Mouse (Mus musculus): ENCODE measurements at regions not wholly inside any gene's neighbourhood (a gene's known extent, or its start where the extent isn't known, plus 50 kb on each side); places are given as distances from the start of the nearest gene placed in this dataset.
A peak's percentile ranks its signal among the peaks of the same experiment; 100 is the strongest.

DNA sequence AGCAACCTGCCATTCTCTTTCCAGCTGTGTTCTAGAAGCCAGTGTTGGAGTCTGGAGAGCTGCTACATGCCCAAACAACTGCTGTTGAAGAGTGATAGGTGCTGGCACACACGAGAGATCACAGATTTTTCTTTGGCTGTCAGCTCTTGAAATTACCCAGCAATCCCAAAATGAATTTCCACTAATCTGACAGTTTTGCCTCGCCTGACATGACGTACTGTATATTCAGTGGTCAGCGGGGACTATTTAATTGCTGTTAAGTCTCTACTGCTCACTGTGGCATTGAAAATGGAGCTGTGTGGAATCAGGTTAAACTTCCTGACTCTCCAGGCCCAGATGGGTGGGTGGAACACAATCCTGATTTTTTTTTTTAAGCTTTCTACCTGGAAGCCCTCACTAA is 222.5 kb downstream of the Gm11011 start:
- H3K9ac ChIP-seq (replicated peaks; ENCODE audit: low read length): no peak overlapping the region
- no peak overlapping the region for H3K4me3 ChIP-seq (ENCODE audit: low read length)
- H3K4me2 ChIP-seq (ENCODE audit: low read depth, low read length): no peak overlapping the region
- 53% methylated on average over 4 of the region's 4 CpGs for WGBS
- ATAC-seq (no peak), DNase-seq (ENCODE audit: low spot score) (peak; percentile 55)
- H3K36me3 ChIP-seq (ENCODE audit: insufficient read depth, low read length): no peaks in the 10 kb centered on the region
- no peaks in the 10 kb centered on the region for H3K27me3 ChIP-seq (ENCODE audit: insufficient read depth, low read length)
- no peaks in the 10 kb centered on the region for H3K9me3 ChIP-seq (ENCODE audit: low read length)
- no peak for TF ChIP-seq CTCF (IDR thresholded peaks at IDR 0.05; ENCODE audit: low read depth)
- H3K27ac ChIP-seq: no peak overlapping the region
- H3K4me1 ChIP-seq (ENCODE audit: insufficient read depth, low read length): no peaks in the 10 kb centered on the region

DNA sequence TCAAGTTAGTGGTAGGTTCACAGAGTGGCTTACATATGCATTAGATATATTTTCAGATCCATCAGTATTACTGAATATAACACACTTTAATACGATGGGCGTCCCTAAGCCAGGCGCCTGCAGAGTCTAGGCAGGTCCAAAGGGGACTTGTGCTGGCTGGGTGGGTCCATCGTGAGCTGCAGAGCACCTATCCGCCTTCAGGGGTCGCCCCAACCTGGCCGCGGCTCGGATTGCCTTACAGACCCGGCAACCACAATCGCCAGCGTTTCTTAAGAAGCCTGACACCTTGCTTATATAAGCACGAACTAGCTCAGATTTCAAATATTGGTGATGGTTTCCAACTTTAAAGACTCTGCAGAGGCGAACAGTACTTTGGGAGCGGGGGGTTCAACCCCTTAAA is 227.3 kb downstream of the Gm11011 start:
- Histone ChIP-seq H3K4me2 (ENCODE audit: low read depth, low read length) (peak overlapping the region; percentile 17; the same call in 1 of the 2 replicates), H3K4me3 (ENCODE audit: low read length) (no peak overlapping the region), H3K9me3 (ENCODE audit: low read length) (no peaks in the 10 kb centered on the region), H3K27ac (no peak overlapping the region), H3K4me1 (ENCODE audit: insufficient read depth, low read length) (no peaks in the 10 kb centered on the region), H3K36me3 (ENCODE audit: insufficient read depth, low read length) (no peaks in the 10 kb centered on the region), H3K27me3 (ENCODE audit: insufficient read depth, low read length) (no peaks in the 10 kb centered on the region), H3K9ac (replicated peaks; ENCODE audit: low read length) (no peak overlapping the region)
- peak; percentile 70 for TF ChIP-seq CTCF (IDR thresholded peaks at IDR 0.05; ENCODE audit: low read depth)
- 20% methylated on average over 15 of the region's 15 CpGs for whole genome bisulfite sequencing
- ATAC-seq (0 out of 2 replicates have a peak, but pooled peaks have one; percentile 47), DNase-seq (ENCODE audit: low spot score) (peak; percentile 70)

DNA sequence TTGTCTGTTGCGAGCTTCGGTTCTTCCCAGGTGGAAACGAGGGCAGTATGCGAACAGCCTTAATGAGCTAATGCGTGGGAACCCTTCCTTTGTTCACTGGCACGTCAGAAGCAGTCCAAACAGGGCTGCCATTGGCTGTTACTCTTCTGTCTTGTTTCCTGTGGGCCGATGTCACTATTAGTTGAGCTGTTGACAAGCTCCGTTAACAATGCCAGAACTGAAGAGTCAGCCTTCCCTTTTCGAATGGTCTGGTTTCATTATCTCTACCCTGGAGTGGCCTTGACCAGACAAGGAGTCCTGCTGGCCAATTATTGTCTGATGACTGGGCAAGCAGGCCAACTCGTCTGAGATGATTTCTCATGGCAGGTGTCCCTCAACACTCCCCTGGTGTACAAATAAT is 230.1 kb downstream of the Gm11011 start:
- H3K4me1 ChIP-seq (ENCODE audit: insufficient read depth, low read length): no peaks in the 10 kb centered on the region
- WGBS: 43% methylated on average over 10 of the region's 10 CpGs
- no peak overlapping the region for H3K9ac ChIP-seq (replicated peaks; ENCODE audit: low read length)
- ATAC-seq (no peak), DNase-seq (ENCODE audit: low spot score) (peak; percentile 14)
- H3K27me3 ChIP-seq (ENCODE audit: insufficient read depth, low read length): no peaks in the 10 kb centered on the region
- no peaks in the 10 kb centered on the region for H3K36me3 ChIP-seq (ENCODE audit: insufficient read depth, low read length)
- no peak overlapping the region for H3K27ac ChIP-seq
- no peak overlapping the region for H3K4me2 ChIP-seq (ENCODE audit: low read depth, low read length)
- no peak for TF ChIP-seq CTCF (IDR thresholded peaks at IDR 0.05; ENCODE audit: low read depth)
- H3K4me3 ChIP-seq (ENCODE audit: low read length): no peak overlapping the region
- no peaks in the 10 kb centered on the region for H3K9me3 ChIP-seq (ENCODE audit: low read length)

DNA sequence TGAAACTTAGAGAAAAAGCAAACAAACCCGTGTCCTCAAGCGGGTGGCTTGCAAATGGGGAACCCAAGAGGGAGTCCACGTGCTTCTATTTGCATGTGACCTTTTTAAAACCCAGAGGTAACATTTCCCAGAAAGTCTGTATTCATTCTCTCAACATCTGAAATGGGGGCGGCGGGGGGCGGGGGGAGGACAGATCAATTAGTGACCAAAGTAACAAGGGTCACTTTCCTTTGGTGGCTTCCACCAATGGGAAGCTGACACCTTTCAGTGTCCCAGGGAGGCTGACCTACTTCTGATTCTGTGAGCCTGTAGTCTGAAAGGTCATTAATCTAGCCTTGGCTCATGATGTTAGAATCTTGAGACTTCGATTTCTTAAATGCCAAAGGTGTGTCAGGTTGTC is 236.0 kb downstream of the Gm11011 start:
- DNase-seq (ENCODE audit: low spot score): no peak
- TF ChIP-seq CTCF (IDR thresholded peaks at IDR 0.05; ENCODE audit: low read depth): no peak
- no peaks in the 10 kb centered on the region for H3K4me1 ChIP-seq (ENCODE audit: insufficient read depth, low read length)
- H3K9ac ChIP-seq (replicated peaks; ENCODE audit: low read length): no peak overlapping the region
- no peak overlapping the region for H3K4me2 ChIP-seq (ENCODE audit: low read depth, low read length)
- no peak overlapping the region for H3K4me3 ChIP-seq (ENCODE audit: low read length)
- H3K36me3 ChIP-seq (ENCODE audit: insufficient read depth, low read length): no peaks in the 10 kb centered on the region
- WGBS: 88% methylated on average over 7 of the region's 7 CpGs
- no peak for ATAC-seq
- no peak overlapping the region for H3K27ac ChIP-seq
- H3K9me3 ChIP-seq (ENCODE audit: low read length): no peaks in the 10 kb centered on the region
- no peaks in the 10 kb centered on the region for H3K27me3 ChIP-seq (ENCODE audit: insufficient read depth, low read length)

DNA sequence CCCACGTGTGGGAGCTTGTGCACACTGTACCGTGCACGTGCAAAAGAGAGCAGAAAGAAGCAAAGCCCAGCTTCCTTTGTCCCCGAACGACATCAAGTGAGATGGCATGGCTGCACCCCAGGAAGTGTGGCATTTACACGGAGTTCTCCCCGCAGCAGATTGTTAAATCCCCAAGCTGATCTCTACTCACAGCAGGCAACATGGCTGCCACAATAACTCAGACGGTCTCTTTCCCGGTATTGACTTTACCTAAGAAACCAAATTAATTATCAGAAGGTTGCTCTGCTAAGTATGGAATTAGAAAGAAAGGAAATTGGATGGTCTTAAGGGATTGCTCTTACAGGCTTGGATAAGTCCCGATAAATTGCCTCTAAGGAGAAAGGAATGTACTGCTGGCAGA is 241.4 kb downstream of the Gm11011 start:
- Histone ChIP-seq H3K4me1 (ENCODE audit: insufficient read depth, low read length) (no peaks in the 10 kb centered on the region), H3K27ac (no peak overlapping the region), H3K27me3 (ENCODE audit: insufficient read depth, low read length) (no peaks in the 10 kb centered on the region), H3K4me3 (ENCODE audit: low read length) (no peak overlapping the region), H3K36me3 (ENCODE audit: insufficient read depth, low read length) (no peaks in the 10 kb centered on the region), H3K9me3 (ENCODE audit: low read length) (no peaks in the 10 kb centered on the region), H3K4me2 (ENCODE audit: low read depth, low read length) (no peak overlapping the region), H3K9ac (replicated peaks; ENCODE audit: low read length) (no peak overlapping the region)
- 26% methylated on average over 10 of the region's 10 CpGs for WGBS
- ATAC-seq (no peak), DNase-seq (ENCODE audit: low spot score) (peak; percentile 5)
- TF ChIP-seq CTCF (IDR thresholded peaks at IDR 0.05; ENCODE audit: low read depth): no peak

DNA sequence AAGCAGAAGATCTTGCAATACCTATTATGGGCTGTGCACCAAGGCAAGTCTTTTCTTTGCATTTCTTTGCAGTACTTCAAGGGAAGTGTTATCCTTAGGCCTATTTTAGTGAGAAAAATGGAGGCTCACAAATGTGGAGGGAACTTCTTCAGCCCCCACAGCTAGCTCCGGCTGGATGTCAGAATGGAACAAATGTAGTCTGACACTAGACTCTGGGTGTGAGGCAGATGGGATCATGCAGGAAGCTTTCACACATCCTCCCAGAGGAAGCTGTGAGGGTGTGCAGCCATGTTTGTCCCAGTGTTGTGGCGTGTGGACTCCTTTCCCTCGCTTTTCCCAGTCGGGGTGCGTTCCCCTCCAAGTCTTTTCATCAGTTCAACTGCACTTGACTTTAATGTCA is 268.0 kb downstream of the Gm11011 start:
- H3K27ac ChIP-seq: no peak overlapping the region
- no peaks in the 10 kb centered on the region for H3K36me3 ChIP-seq (ENCODE audit: insufficient read depth, low read length)
- H3K27me3 ChIP-seq (ENCODE audit: insufficient read depth, low read length): no peaks in the 10 kb centered on the region
- H3K4me1 ChIP-seq (ENCODE audit: insufficient read depth, low read length): peaks cover under 1% of the 10 kb centered on the region; the same call in 1 of the 2 replicates
- H3K9ac ChIP-seq (replicated peaks; ENCODE audit: low read length): no peak overlapping the region
- TF ChIP-seq CTCF (IDR thresholded peaks at IDR 0.05; ENCODE audit: low read depth): no peak
- H3K9me3 ChIP-seq (ENCODE audit: low read length): no peaks in the 10 kb centered on the region
- H3K4me2 ChIP-seq (ENCODE audit: low read depth, low read length): no peak overlapping the region
- H3K4me3 ChIP-seq (ENCODE audit: low read length): no peak overlapping the region
- no peak for ATAC-seq
- DNase-seq (ENCODE audit: low spot score): no peak
- 91% methylated on average over 5 of the region's 5 CpGs for WGBS

DNA sequence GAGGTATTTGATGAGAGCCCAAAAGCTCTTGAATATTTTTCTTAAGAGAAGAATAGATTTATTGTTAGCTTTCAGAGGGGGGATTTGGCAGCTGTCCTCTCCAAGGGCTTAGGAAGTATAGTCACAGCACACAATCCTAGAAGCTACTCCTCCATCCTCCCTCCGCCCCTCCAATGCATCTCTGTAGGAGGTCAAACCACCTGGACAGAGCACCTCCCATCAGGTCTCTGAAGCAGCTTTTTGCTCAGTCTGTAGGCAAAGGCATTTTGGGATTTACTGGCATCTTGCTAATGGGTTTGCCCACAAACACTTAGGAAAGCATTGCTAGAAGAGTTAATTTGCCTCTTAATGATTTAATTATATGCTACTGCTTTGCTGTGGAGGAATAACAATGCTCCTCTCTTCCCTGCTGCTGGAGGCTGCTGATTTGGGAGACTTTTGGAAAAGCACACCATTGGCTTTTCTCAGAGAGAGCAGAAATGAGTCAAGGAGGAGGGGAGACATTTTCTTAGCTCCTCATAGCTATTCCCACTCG is 273.1 kb downstream of the Gm11011 start:
- Histone ChIP-seq H3K27me3 (ENCODE audit: insufficient read depth, low read length) (no peaks in the 10 kb centered on the region), H3K4me1 (ENCODE audit: insufficient read depth, low read length) (peaks cover 3% of the 10 kb centered on the region; the same call in 1 of the 2 replicates), H3K27ac (no peak overlapping the region), H3K9ac (replicated peaks; ENCODE audit: low read length) (no peak overlapping the region), H3K36me3 (ENCODE audit: insufficient read depth, low read length) (no peaks in the 10 kb centered on the region), H3K4me2 (ENCODE audit: low read depth, low read length) (no peak overlapping the region), H3K9me3 (ENCODE audit: low read length) (no peaks in the 10 kb centered on the region), H3K4me3 (ENCODE audit: low read length) (no peak overlapping the region)
- TF ChIP-seq CTCF (IDR thresholded peaks at IDR 0.05; ENCODE audit: low read depth): no peak
- DNase-seq (ENCODE audit: low spot score) (no peak), ATAC-seq (no peak)
- WGBS: 29% methylated on average over 2 of the region's 2 CpGs

Data from hindbrain, postnatal 0 days (tissue).